Comparison of ENCODE assay signal across 24 mouse cellular contexts in the genomic region with DNA sequence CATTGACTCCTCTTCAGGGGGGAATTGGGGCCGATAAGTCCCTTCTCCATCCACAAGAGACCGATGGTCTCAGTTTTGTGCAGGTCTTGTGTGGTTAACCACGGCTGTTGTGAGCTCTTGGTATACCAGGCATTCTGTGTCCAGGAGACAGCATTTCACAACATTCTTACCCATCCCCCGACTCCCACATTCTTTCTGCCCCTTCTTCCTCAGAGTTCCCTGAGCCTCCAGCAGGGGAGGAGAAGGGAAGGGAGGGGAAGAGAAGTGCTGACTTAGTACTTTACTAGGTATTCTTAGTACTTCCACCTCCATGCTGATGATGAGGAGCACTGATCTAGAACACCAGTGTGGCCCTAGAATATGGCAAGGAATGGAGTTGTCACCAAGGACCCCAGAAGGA.
"Had no signal": no experiment of that assay in that cellular context is flagged by ENCODE, and none has a peak within 500 bp of the region (broad histone marks: within the 10 kb centered on the region; RNA-seq: fewer than 3 reads in every experiment).

No protein-coding gene starts in this region.

- ATAC-seq: hindbrain, postnatal 0 days; intestine, embryonic 16.5 days had no signal

- H3K27me3 ChIP-seq: heart, embryonic 12.5 days; hindbrain, embryonic 13.5 days; hindbrain, embryonic 15.5 days; kidney, embryonic 15.5 days; limb, embryonic 12.5 days had no signal

- H3K4me1 ChIP-seq: heart, embryonic 10.5 days; heart, embryonic 12.5 days; hindbrain, embryonic 13.5 days; hindbrain, embryonic 15.5 days; kidney, embryonic 15.5 days; limb, embryonic 10.5 days; limb, embryonic 12.5 days had no signal

- H3K27ac ChIP-seq: heart, embryonic 10.5 days; hindbrain, embryonic 13.5 days; hindbrain, embryonic 15.5 days; hindbrain, postnatal 0 days; kidney, embryonic 15.5 days; kidney, postnatal 0 days; left cerebral cortex, adult 2 months; limb, embryonic 10.5 days; limb, embryonic 12.5 days had no signal

- H3K4me3 ChIP-seq: heart, embryonic 10.5 days; heart, embryonic 12.5 days; hindbrain, embryonic 13.5 days; hindbrain, embryonic 15.5 days; kidney, embryonic 15.5 days; left cerebral cortex, adult 2 months; limb, embryonic 10.5 days; limb, embryonic 12.5 days had no signal

- H3K4me2 ChIP-seq: heart, embryonic 12.5 days; hindbrain, embryonic 13.5 days; hindbrain, embryonic 15.5 days; kidney, embryonic 15.5 days; limb, embryonic 12.5 days; liver, embryonic 11.5 days had no signal

- H3K9me3 ChIP-seq: heart, embryonic 10.5 days; heart, embryonic 12.5 days; hindbrain, embryonic 13.5 days; hindbrain, embryonic 15.5 days; kidney, embryonic 15.5 days; limb, embryonic 10.5 days had no signal

- H3K36me3 ChIP-seq: heart, embryonic 10.5 days; heart, embryonic 12.5 days; hindbrain, embryonic 13.5 days; hindbrain, embryonic 15.5 days; kidney, embryonic 15.5 days; limb, embryonic 10.5 days; limb, embryonic 12.5 days had no signal

- H3K9ac ChIP-seq: heart, embryonic 12.5 days; hindbrain, embryonic 13.5 days; hindbrain, embryonic 15.5 days; kidney, embryonic 15.5 days; limb, embryonic 12.5 days had no signal

- DNase-seq: gastrocnemius, postnatal 14 days; gastrocnemius, postnatal 36 days; heart, adult 18-20 months; heart, postnatal 10 days; heart, postnatal 36 days; kidney, adult 11 months; kidney, adult 2 months; kidney, adult 9 months; kidney, postnatal 14 days; kidney, postnatal 36 days; layer of hippocampus, adult 9-11 months; liver had no signal
